Mouse (Mus musculus): ENCODE results near the gene Dmbx1.

The Dmbx1 gene

DNA sequence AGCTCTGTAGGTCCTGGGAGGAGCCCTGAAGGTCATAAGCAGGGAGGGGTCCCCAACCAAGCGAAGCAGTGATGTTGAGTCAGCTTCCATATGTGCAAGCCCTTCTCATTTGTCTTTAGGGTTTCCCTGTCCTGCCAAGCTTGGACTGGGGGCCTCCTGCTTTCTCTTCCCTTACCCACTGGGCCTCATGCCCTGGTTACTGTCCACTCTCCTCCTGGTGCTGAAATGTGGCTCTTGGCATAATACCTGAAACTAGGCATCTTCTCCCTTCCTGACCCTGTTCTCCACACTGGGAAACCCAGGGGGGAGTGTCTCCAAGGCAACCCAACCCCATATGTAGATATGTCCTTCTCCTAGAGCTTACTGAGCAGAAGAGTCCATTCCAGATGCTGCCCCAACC, 52.9 kb downstream of the Dmbx1 start:
- DNase-seq (ENCODE audit: low read depth): no peak

DNA sequence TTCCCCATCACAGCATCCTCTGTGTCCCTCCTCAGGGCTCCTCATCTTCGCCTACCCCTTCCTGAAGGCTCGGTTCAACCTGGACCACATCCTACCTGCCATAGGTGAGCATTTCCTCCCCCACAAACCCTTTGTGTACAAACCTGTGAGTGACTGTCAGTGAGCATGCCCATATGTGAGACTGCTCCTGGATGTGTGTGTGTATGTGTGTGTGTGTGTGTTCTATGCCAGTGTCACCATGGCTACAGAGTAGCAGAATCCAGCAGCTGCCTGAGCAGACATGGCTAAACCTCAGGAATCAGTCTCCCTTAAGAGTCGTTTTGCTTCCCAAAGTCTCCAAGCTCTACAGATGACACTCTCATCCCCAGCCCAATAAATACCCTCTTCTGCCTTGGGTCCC, 53.9 kb downstream of the Dmbx1 start:
- no peak for DNase-seq (ENCODE audit: low read depth)

DNA sequence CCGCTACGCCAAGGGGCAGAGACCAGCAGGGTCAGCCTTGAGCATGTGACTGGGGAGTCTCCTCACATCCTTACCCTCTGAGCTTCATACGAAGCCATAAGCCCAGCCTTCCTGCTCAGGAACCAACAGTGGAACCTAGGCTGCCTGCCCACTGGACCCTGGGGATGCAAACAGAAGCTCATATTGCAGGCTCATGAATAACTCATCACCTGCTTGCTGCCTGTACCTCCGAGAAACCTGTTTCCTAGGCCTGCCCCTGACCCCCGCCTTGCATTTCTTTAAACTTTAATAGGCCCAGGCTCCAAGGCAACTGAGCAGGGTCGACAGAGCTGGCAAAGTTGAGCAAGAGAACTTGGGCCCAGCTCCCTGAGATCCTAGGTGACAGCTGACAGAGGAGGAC, 55.7 kb downstream of the Dmbx1 start, which contains the start of gene Kncn:
TSS of gene Kncn (plus strand) at position 379 of the 400 bp plus-strand sequence.
- DNase-seq (ENCODE audit: low read depth): no peak

DNA sequence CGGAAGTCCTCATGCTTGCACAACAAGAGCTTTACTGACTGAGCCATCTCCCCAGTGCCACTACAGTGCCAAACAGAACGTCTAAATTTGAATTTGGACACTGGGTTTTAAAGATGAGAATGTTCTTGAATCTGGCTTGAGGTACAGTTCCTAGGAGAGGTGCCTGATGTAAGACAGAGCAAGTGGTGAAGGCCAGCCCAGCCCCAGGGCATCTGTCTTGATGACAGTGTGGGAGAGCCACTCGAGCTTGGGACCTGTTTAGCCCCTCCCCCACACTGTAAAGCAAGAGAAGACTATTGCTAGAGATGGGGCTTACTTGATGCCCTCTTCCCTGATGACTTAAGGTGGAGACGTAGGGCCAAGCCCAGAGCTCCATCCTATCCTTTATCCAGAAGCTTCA, 57.5 kb downstream of the Dmbx1 start:
- no peak for DNase-seq (ENCODE audit: low read depth)

DNA sequence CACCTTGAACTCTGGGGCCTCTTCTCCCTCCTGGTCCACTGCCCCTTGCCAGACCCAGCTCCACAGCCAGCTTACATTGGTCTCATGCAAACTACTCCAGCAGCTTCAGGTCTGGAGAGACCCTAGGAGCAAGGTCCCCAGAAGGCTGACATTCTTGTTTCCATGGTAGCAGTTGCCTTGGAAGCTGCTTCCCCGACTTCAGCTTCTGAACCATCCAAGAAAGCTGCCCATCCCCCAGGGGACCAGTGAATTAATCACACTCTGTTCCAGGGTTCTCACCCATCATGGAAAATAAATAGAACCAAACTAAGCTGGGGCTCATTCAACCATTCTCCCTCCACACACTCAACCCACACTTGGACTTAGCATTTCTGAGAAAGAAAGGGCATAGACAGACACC, 58.5 kb downstream of the Dmbx1 start:
- no peak for DNase-seq (ENCODE audit: low read depth)

DNA sequence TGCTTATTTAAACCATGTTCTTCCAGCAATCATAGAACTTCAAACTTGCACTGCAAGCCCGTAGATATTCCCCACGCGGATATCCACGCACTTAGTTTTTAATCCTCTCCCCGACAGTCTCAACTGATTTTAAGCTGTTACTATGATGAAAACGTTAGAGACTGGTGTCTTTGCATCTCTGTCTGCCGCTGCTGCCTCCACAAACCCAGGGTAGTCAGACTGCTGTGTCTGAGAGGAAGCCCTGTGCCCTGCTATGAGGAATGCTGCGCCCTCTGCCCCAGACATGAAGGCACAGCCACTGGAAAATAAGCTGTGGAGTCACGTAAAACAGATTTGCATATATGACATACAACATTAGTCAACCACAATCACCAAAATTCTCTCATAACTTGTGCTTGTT, 60.9 kb downstream of the Dmbx1 start:
- no peak for DNase-seq (ENCODE audit: low read depth)

DNA sequence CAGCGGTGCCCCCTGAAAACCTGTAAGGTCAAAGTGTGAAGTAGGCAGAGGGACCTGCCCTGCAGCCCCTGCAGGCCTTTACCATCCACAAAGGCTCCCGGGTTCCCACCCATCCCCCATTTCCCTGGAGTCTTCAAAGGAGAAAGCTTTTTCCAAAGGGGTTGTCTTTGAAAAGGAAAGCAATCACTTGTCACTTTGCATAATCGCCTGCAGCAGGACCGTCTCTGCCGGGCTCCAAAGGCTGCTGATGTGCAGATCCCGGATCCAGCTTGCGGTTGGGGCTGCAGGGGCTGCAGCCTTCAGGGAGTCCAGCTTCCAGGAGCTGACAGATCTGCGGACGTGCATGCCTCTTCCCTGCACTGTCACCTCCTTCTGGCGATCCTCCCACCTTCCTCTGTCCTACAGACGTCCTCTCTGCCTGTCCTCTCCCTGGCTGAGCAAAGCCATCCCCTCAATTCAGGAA, 61.5 kb downstream of the Dmbx1 start:
- DNase-seq (ENCODE audit: low read depth): no peak

DNA sequence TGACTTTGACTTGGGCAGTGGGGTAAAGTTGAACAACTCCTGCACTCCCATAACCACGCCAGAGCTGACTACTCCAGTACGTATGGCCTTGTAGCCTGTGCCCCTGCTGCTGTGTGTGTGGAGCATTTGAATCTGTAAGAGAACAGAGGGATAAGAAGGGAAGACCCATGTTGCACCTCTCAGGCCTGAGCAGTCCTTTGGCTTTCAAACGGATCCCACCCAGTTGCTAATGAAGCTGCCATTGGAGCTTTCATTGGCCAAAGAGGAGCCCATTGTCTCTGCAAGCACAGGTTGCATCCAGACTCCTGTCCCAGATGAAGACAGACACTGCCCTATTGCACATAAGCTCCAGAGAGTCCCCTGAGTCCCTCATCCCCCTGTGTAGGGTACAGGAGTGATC, 66.5 kb downstream of the Dmbx1 start:
- DNase-seq (ENCODE audit: low read depth): no peak

DNA sequence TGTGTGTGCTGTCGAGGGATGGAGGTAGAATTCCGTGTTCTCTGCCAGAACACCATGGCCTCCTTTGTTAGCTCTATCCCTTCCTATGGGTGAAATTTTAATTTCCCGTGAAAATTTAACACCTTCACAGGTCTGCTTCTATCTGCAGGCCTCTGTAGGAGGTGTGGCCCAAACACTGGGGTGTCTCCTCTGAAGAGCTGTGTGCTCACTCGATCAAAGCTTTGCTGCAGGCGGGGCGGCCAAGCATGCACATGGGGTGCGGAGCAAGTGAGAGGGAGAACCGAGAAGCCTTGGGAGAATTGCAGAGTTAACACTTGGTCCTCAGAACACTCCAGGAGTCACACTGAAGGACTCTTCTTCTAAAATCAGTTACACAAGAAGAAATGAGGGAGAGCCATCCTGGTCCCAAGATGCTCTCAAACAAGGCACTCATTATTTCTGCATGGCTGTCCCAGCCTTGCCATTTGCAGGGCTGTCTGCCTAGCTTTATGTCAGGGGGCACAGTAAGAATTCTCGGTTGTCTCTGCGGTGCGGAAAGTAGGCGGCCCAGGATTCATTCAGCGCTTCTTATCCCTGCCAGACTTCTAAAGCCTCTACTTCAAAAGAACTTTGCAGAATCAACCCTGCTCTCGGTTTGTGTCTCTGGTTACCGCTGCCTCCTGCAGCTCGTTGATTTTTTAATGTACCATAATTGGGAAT, 70.1 kb downstream of the Dmbx1 start:
- no peak for DNase-seq (ENCODE audit: low read depth)

Data from c-Kit-positive CD71-negative TER-119-negative erythroid progenitor cells, embryonic 14.5 days (primary cell).